11 mouse cellular contexts compared by ENCODE assay signal in the genomic region with DNA sequence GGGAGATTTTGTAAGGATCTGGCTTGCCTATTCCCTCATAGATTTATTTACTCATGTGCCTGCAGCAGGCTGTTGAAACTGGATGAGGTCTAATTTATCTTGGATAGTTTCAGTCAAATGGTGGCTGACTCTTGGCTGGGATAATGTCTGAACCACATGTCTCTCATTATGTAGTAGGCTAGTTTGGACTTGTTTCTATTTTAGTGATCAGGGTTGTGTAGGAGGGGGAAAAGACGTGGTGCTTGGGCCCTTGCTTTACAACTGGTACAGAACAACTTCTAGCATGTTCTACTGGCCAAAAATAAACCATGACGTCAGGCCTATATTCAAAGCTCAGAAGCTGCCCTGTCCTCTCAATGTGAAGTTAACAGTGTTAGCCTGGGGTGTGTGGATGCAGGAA.
DNase-seq lines count a peak whose midpoint lies in the region; ATAC-seq lines count a peak whose summit lies in the region.
"Had no signal": no experiment of that assay in that cellular context is flagged by ENCODE, and none has a peak within 500 bp of the region (broad histone marks: within the 10 kb centered on the region; RNA-seq: fewer than 3 reads in every experiment).

No protein-coding gene starts in this region.

- H3K9ac ChIP-seq in embryonic facial prominence, embryonic 15.5 days = no peak overlapping the region
- H3K9ac ChIP-seq: hindbrain, embryonic 15.5 days; liver, embryonic 14.5 days had no signal

- no peak overlapping the region for H3K27ac ChIP-seq in heart, embryonic 10.5 days
- H3K27ac ChIP-seq in embryonic facial prominence, embryonic 15.5 days (replicated peaks) = peak overlapping the region; percentile 52
- H3K27ac ChIP-seq: hindbrain, embryonic 15.5 days; liver, embryonic 14.5 days had no signal

- H3K4me3 ChIP-seq in heart, embryonic 10.5 days = no peak overlapping the region
- no peak overlapping the region for H3K4me3 ChIP-seq in embryonic facial prominence, embryonic 15.5 days (replicated peaks)
- H3K4me3 ChIP-seq: hindbrain, embryonic 15.5 days had no signal

- WGBS in heart, embryonic 10.5 days = 49% methylated on average over 2 of the region's 2 CpGs
- 12% methylated on average over 2 of the region's 2 CpGs for WGBS in embryonic facial prominence, embryonic 15.5 days

- peak; percentile 94 for DNase-seq in heart, adult 11 months
- no peak for DNase-seq in heart, embryonic 10.5 days (ENCODE audit: low spot score)
- DNase-seq in heart, postnatal 4 days = peak; percentile 39
- DNase-seq in lung, postnatal 10 days = peak; percentile 34
- no peak for DNase-seq in adrenal gland, adult 8-10 months
- no peak for DNase-seq in cerebellum, adult 11 months
- DNase-seq in gastrocnemius, postnatal 4 days (ENCODE audit: low spot score in 2 of 2) = no peak
- DNase-seq: cerebellum, postnatal 36 days had no signal

- no peaks in the 10 kb centered on the region for H3K27me3 ChIP-seq in heart, embryonic 10.5 days (ENCODE audit: insufficient read depth, poor library complexity, severe bottlenecking)
- no peaks in the 10 kb centered on the region for H3K27me3 ChIP-seq in embryonic facial prominence, embryonic 15.5 days
- H3K27me3 ChIP-seq: hindbrain, embryonic 15.5 days had no signal

- H3K36me3 ChIP-seq in heart, embryonic 10.5 days = no peaks in the 10 kb centered on the region
- no peaks in the 10 kb centered on the region for H3K36me3 ChIP-seq in embryonic facial prominence, embryonic 15.5 days
- H3K36me3 ChIP-seq: hindbrain, embryonic 15.5 days had no signal

- no peaks in the 10 kb centered on the region for H3K4me1 ChIP-seq in heart, embryonic 10.5 days
- H3K4me1 ChIP-seq in embryonic facial prominence, embryonic 15.5 days = peaks cover 6% of the 10 kb centered on the region
- H3K4me1 ChIP-seq: hindbrain, embryonic 15.5 days had no signal

- H3K9me3 ChIP-seq in heart, embryonic 10.5 days = no peaks in the 10 kb centered on the region
- no peaks in the 10 kb centered on the region for H3K9me3 ChIP-seq in embryonic facial prominence, embryonic 15.5 days (replicated peaks)
- H3K9me3 ChIP-seq: hindbrain, embryonic 15.5 days had no signal

- H3K4me2 ChIP-seq in embryonic facial prominence, embryonic 15.5 days (replicated peaks) = no peak overlapping the region
- H3K4me2 ChIP-seq: hindbrain, embryonic 15.5 days had no signal

- ATAC-seq in embryonic facial prominence, embryonic 15.5 days (ENCODE audit: insufficient number of reproducible peaks, low FRiP score, low TSS enrichment, low read depth) = peak; percentile 92

Comparison
In these comparisons a context has a peak if more than half of its experiments do, and no peak if none do; other contexts are left out.
1. DNase-seq: peak in heart, adult 11 months (single experiment), heart, postnatal 4 days (single experiment) and lung, postnatal 10 days (single experiment); none in heart, embryonic 10.5 days (single experiment), adrenal gland, adult 8-10 months (single experiment), cerebellum, adult 11 months (single experiment) and gastrocnemius, postnatal 4 days (0 of 2).